Mouse (Mus musculus) hindbrain, embryonic 13.5 days (tissue): ENCODE results near the gene Defb39. TPM values are rescaled to one million over a fixed set of nuclear protein-coding genes. Genes with fewer than 3 reads are reported as not detected.

Source experiments
- ATAC-seq: fragments of 200-750 bp; cut with Nextera tagmentation; 2 replicates; pipeline ENCODE4 v1.8.0; 2017; ENCODE audit warnings: moderate TSS enrichment; ENCODE audit not compliant: low FRiP score
- H3K27ac ChIP-seq: fragments of 300-500 bp; sonication (generic); 2 replicates; pipeline ENCODE4 v1.5.1; 2015; ENCODE audit warnings: inconsistent platforms, mild to moderate bottlenecking, moderate library complexity
- H3K27me3 ChIP-seq: fragments of 300-500 bp; sonication (generic); 2 replicates; pipeline ENCODE4 v1.6.1; 2015; ENCODE audit warnings: mild to moderate bottlenecking, inconsistent platforms
- H3K36me3 ChIP-seq: fragments of 300-500 bp; sonication (generic); 2 replicates; pipeline ENCODE4 v1.6.1; 2015; ENCODE audit warnings: mild to moderate bottlenecking, inconsistent platforms
- H3K4me1 ChIP-seq: fragments of 300-500 bp; sonication (generic); replicated peaks from 2 replicates; pipeline ENCODE4 v1.6.1; 2015; ENCODE audit warnings: inconsistent platforms
- H3K4me2 ChIP-seq: fragments of 300-500 bp; sonication (generic); 2 replicates; pipeline ENCODE4 v1.6.1; 2015; ENCODE audit warnings: inconsistent platforms, mild to moderate bottlenecking, moderate library complexity
- H3K4me3 ChIP-seq: fragments of 300-500 bp; sonication (generic); 2 replicates; pipeline ENCODE4 v1.5.1; 2015; ENCODE audit warnings: mild to moderate bottlenecking, inconsistent platforms
- H3K9ac ChIP-seq: fragments of 300-500 bp; sonication (generic); 2 replicates; pipeline ENCODE4 v1.6.1; 2015; ENCODE audit warnings: mild to moderate bottlenecking, inconsistent platforms
- H3K9me3 ChIP-seq: fragments of 300-500 bp; sonication (generic); 2 replicates; pipeline ENCODE4 v1.6.1; 2016; ENCODE audit warnings: inconsistent platforms
- WGBS: fragments of 180-500 bp; shearing (Covaris S2); methylation state at CpG from one replicate; pipeline ENCODE4 v1.1.7; 2015; 5-methylcytosine and 5-hydroxymethylcytosine counted together
- polyA plus RNA-seq: library from polyadenylated mRNA; unstranded; fragments of >200 nt; fragmentation: Nextera tagmentation; extraction: Ambion mirVana; gene quantifications from 2 replicates; pipeline ENCODE4 v1.2.1, GENCODE M21; 2015

The Defb39 gene
- polyA plus RNA-seq, result not detected in 2 replicates

GRCm38 (mm10) chr8:19064710-19065109 lies at the start of gene Defb39:
Gene Defb39, minus strand, starts transcription at chr8:19064810.
- no peak within 1 kb of the TSS for H3K27ac ChIP-seq
- H3K9me3 ChIP-seq, result no peaks in the 10 kb centered on the region; the same call in 1 of the 2 replicates
- no peaks in the 10 kb centered on the region for H3K36me3 ChIP-seq
- no peaks in the 10 kb centered on the region for H3K4me1 ChIP-seq
- H3K27me3 ChIP-seq, result no peaks in the 10 kb centered on the region
- H3K4me2 ChIP-seq, result no peak within 1 kb of the TSS
- 78% methylated on average over 1 of the region's 1 CpGs for WGBS
- ATAC-seq, result no peak
- H3K4me3 ChIP-seq, result no peak within 1 kb of the TSS
- H3K9ac ChIP-seq, result no peak within 1 kb of the TSS

GRCm38 (mm10) chr8:19066013-19066412 lies 1.4 kb upstream of the Defb39 start:
- Histone ChIP-seq H3K27ac (no peak overlapping the region), H3K4me3 (no peak overlapping the region), H3K9me3 (peaks cover 2% of the 10 kb centered on the region; the same call in 1 of the 2 replicates), H3K9ac (no peak overlapping the region), H3K4me1 (no peaks in the 10 kb centered on the region), H3K4me2 (no peak overlapping the region), H3K36me3 (no peaks in the 10 kb centered on the region), H3K27me3 (no peaks in the 10 kb centered on the region)
- ATAC-seq, result no peak
- WGBS, result 79% methylated on average over 2 of the region's 2 CpGs

DNA sequence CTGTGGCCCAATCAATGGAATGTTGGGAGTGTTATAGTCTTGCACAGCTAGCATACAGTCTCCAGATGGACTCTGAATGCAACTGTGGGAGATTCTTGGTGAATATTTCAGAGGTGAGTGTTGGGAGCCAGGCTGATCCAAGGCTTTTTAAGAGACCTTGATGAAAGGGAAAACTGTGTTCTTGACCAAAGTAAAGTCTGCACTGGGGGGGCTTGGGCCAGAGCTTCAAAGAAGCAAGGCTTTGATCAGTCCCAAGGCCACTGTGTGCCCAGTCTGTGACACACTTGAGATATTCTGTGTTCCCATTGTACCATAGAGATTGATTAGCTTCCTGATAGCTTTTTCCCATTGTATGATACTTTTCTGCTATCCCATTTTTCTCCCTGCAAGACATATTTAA lies 1.7 kb downstream of the Defb39 start:
- no peak for ATAC-seq
- H3K9ac ChIP-seq, result no peak overlapping the region
- H3K36me3 ChIP-seq, result no peaks in the 10 kb centered on the region
- no peaks in the 10 kb centered on the region for H3K27me3 ChIP-seq
- no peak overlapping the region for H3K27ac ChIP-seq
- no peaks in the 10 kb centered on the region for H3K4me1 ChIP-seq
- H3K4me3 ChIP-seq, result no peak overlapping the region
- H3K4me2 ChIP-seq, result no peak overlapping the region
- H3K9me3 ChIP-seq, result no peaks in the 10 kb centered on the region; the same call in 1 of the 2 replicates

GRCm38 (mm10) chr8:19045242-19045641 lies 19.4 kb downstream of the Defb39 start:
- no peaks in the 10 kb centered on the region for H3K27me3 ChIP-seq
- H3K9me3 ChIP-seq, result 0 out of 2 replicates have a peak, but pooled peaks cover 11% of the 10 kb centered on the region
- H3K4me3 ChIP-seq, result no peak overlapping the region
- no peak overlapping the region for H3K9ac ChIP-seq
- no peak for ATAC-seq
- WGBS, result 93% methylated on average over 14 of the region's 14 CpGs
- no peak overlapping the region for H3K4me2 ChIP-seq
- H3K27ac ChIP-seq, result no peak overlapping the region
- H3K4me1 ChIP-seq, result no peaks in the 10 kb centered on the region
- no peaks in the 10 kb centered on the region for H3K36me3 ChIP-seq

GRCm38 (mm10) chr8:19026466-19026865 lies 38.1 kb downstream of the Defb39 start, which contains the start of gene Defb38:
Gene Defb38, minus strand, starts transcription at chr8:19026566.
- Histone ChIP-seq H3K27me3 (no peaks in the 10 kb centered on the region), H3K9me3 (no peaks in the 10 kb centered on the region), H3K4me2 (no peak within 1 kb of the TSS), H3K4me1 (no peaks in the 10 kb centered on the region), H3K36me3 (no peaks in the 10 kb centered on the region), H3K9ac (no peak within 1 kb of the TSS), H3K4me3 (no peak within 1 kb of the TSS), H3K27ac (no peak within 1 kb of the TSS)
- no peak for ATAC-seq
- WGBS, result 95% methylated on average over 1 of the region's 1 CpGs

Other genes with a start within 250 kb of the Defb39 start
- gene Defb40, start 86.6 kb downstream of the Defb39 start, polyA plus RNA-seq, result not detected in 2 replicates
- gene Defb37, start 73.8 kb downstream of the Defb39 start, polyA plus RNA-seq, result not detected in 2 replicates
- not detected in 2 replicates for gene Defb38, start 38.2 kb downstream of the Defb39 start, polyA plus RNA-seq
- gene Defb12, start 50.0 kb upstream of the Defb39 start, polyA plus RNA-seq, result not detected in 2 replicates
- gene Defb34, start 58.9 kb upstream of the Defb39 start, polyA plus RNA-seq, result not detected in 2 replicates
- gene Gm45826, start 76.0 kb upstream of the Defb39 start, polyA plus RNA-seq, result not detected in 2 replicates
- gene Defb14, start 129.5 kb upstream of the Defb39 start, polyA plus RNA-seq, result not detected in 2 replicates
- gene Defb4, start 133.9 kb upstream of the Defb39 start, polyA plus RNA-seq, result not detected in 2 replicates
- not detected in 2 replicates for gene Defb6, start 160.7 kb upstream of the Defb39 start, polyA plus RNA-seq
- gene Defb46, start 175.1 kb upstream of the Defb39 start, polyA plus RNA-seq, result not detected in 2 replicates
- gene Defb5, start 182.8 kb upstream of the Defb39 start, polyA plus RNA-seq, result not detected in 2 replicates
- gene Defb3, start 228.6 kb upstream of the Defb39 start, polyA plus RNA-seq, result not detected in 2 replicates